Mouse (Mus musculus) adrenal gland, postnatal 4 days (tissue): ENCODE data around the gene Cwc22. TPM values are rescaled to one million over a fixed set of nuclear protein-coding genes. Genes with fewer than 3 reads are reported as not detected.

Source experiments
- DNase-seq, 2 experiments: peaks; one replicate each; pipeline ENCODE4 v3.0.0; 2021 to 2022; ENCODE audit warnings: low spot score in 2 of 2, mixed read lengths in 2 of 2
- total RNA-seq, 2 experiments: library from RNA; stranded (reverse); gene quantifications; 2 replicates each; pipeline ENCODE4 v1.2.3; 2021

Gene Cwc22
- total RNA-seq, 2 experiments from 2014 or later, result 41.1 TPM

- DNase-seq, result no peak
Observed at GRCm38 (mm10) chr2:77970556-77970955, 24.4 kb upstream of the Cwc22 start.

- DNase-seq, result no peak
Observed at GRCm38 (mm10) chr2:77969956-77970355, 23.8 kb upstream of the Cwc22 start.

- no peak for DNase-seq
Observed at GRCm38 (mm10) chr2:77962450-77963193, 16.4 kb upstream of the Cwc22 start.

- no peak for DNase-seq
Observed at GRCm38 (mm10) chr2:77961256-77961655, 15.1 kb upstream of the Cwc22 start.

GRCm38 (mm10) chr2:77960711-77961110, 14.5 kb upstream of the Cwc22 start:
- no peak for DNase-seq

- no peak for DNase-seq
Observed at GRCm38 (mm10) chr2:77959341-77959740, 13.2 kb upstream of the Cwc22 start.

- DNase-seq, result no peak
Observed at GRCm38 (mm10) chr2:77951415-77951913, 5.3 kb upstream of the Cwc22 start.

GRCm38 (mm10) chr2:77950111-77950510, 3.9 kb upstream of the Cwc22 start:
- DNase-seq, result no peak

- DNase-seq, result no peak
Observed at GRCm38 (mm10) chr2:77949521-77949920, 3.3 kb upstream of the Cwc22 start.

GRCm38 (mm10) chr2:77948921-77949320, 2.7 kb upstream of the Cwc22 start:
- DNase-seq, result no peak

- no peak for DNase-seq
Observed at GRCm38 (mm10) chr2:77948126-77948525, 2.0 kb upstream of the Cwc22 start.

- no peak for DNase-seq
Observed at GRCm38 (mm10) chr2:77947161-77947870, 1.1 kb upstream of the Cwc22 start.

GRCm38 (mm10) chr2:77944860-77945595, 1.1 kb downstream of the Cwc22 start:
- DNase-seq, result no peak

- DNase-seq, result no peak
Observed at GRCm38 (mm10) chr2:77944281-77944680, 1.9 kb downstream of the Cwc22 start.

GRCm38 (mm10) chr2:77941944-77942343, 4.2 kb downstream of the Cwc22 start:
- no peak for DNase-seq

- DNase-seq, result no peak
Observed at GRCm38 (mm10) chr2:77938317-77938716, 7.9 kb downstream of the Cwc22 start.

- no peak for DNase-seq
Observed at GRCm38 (mm10) chr2:77937818-77938217, 8.4 kb downstream of the Cwc22 start.

GRCm38 (mm10) chr2:77934138-77934537, 12.0 kb downstream of the Cwc22 start:
- no peak for DNase-seq

GRCm38 (mm10) chr2:77933630-77934029, 12.5 kb downstream of the Cwc22 start:
- no peak for DNase-seq

- no peak for DNase-seq
Observed at GRCm38 (mm10) chr2:77931958-77932357, 14.2 kb downstream of the Cwc22 start.

GRCm38 (mm10) chr2:77928352-77928751, 17.8 kb downstream of the Cwc22 start:
- no peak for DNase-seq

GRCm38 (mm10) chr2:77926468-77926867, 19.7 kb downstream of the Cwc22 start:
- no peak for DNase-seq
